Mouse (Mus musculus): ENCODE results near the gene Bcl11a. TPM values are rescaled to one million over a fixed set of nuclear protein-coding genes. Genes with fewer than 3 reads are reported as not detected.

The Bcl11a gene
- total and polyA plus RNA-seq, 3 experiments = 37.0 to 112 (median 83.8) TPM

GRCm38 (mm10) chr11:24146437-24146836 lies 68.6 kb downstream of the Bcl11a start:
- Histone ChIP-seq H3K4me3 (ENCODE audit: control insufficient read depth in 1 of 2, insufficient read depth in 1 of 2, low read depth in 2 of 2, low read length in 2 of 2) (no peak overlapping the region), H3K4me1 (ENCODE audit: control insufficient read depth in 1 of 2, insufficient read depth in 2 of 2, low read length in 2 of 2) (peaks cover 15 to 22% of the 10 kb centered on the region in 2 experiments), H3K36me3 (ENCODE audit: control insufficient read depth in 1 of 2, insufficient read depth in 2 of 2, low read length in 2 of 2) (peaks cover 41 to 55% of the 10 kb centered on the region in 2 experiments), H3K9me3 (replicated peaks; ENCODE audit: insufficient read depth, low read length) (no peaks in the 10 kb centered on the region), H3K79me2 (ENCODE audit: control insufficient read depth, insufficient read depth, low read length, poor library complexity) (peaks cover 68% of the 10 kb centered on the region), H3K9ac (ENCODE audit: control insufficient read depth, low read depth, low read length, poor library complexity, severe bottlenecking) (no peak overlapping the region), H3K27ac (ENCODE audit: control insufficient read depth, low read depth, low read length) (no peak overlapping the region), H3K27me3 (ENCODE audit: control insufficient read depth in 1 of 2, insufficient read depth in 2 of 2, low read length in 2 of 2) (no peaks in the 10 kb centered on the region)
- DNase-seq (ENCODE audit: low read depth, low spot score) = no peak
- no peak for TF ChIP-seq RCOR1 (IDR thresholded peaks at IDR 0.05; ENCODE audit: low read depth, low read length)
- TF ChIP-seq NELFE (IDR thresholded peaks at IDR 0.05; ENCODE audit: low read depth, low read length) = no peak
- TF ChIP-seq MYB (IDR thresholded peaks at IDR 0.05; ENCODE audit: low read depth, low read length) = no peak
- TF ChIP-seq POLR2AphosphoS5 (IDR thresholded peaks at IDR 0.05; ENCODE audit: borderline replicate concordance, low read depth, low read length) = no peak
- TF ChIP-seq JUND (IDR thresholded peaks at IDR 0.05; ENCODE audit: low read depth, low read length) = no peak
- no peak for TF ChIP-seq ZMIZ1 (IDR thresholded peaks at IDR 0.05; ENCODE audit: low read depth, low read length)
- no peak for TF ChIP-seq POLR2AphosphoS2 (IDR thresholded peaks at IDR 0.05; ENCODE audit: low read length)
- TF ChIP-seq MAFK (IDR thresholded peaks at IDR 0.05; ENCODE audit: borderline replicate concordance, low read depth, low read length) = no peak
- TF ChIP-seq ZNF384 (IDR thresholded peaks at IDR 0.05; ENCODE audit: low read depth, low read length) = no peak
- no peak for TF ChIP-seq BHLHE40 (IDR thresholded peaks at IDR 0.05; ENCODE audit: borderline replicate concordance, low read depth, low read length)
- no peak for TF ChIP-seq MAX (IDR thresholded peaks at IDR 0.05; ENCODE audit: low read length)
- TF ChIP-seq TBP (IDR thresholded peaks at IDR 0.05; ENCODE audit: low read depth, low read length) = no peak
- no peak for TF ChIP-seq UBTF (IDR thresholded peaks at IDR 0.05; ENCODE audit: borderline replicate concordance, insufficient read depth, low read depth, low read length)
- TF ChIP-seq ZC3H11A (IDR thresholded peaks at IDR 0.05; ENCODE audit: low read depth, low read length) = no peak
- no peak for TF ChIP-seq MAZ (IDR thresholded peaks at IDR 0.05; ENCODE audit: low read depth, low read length)

- H3K4me3 ChIP-seq (ENCODE audit: control insufficient read depth in 1 of 2, insufficient read depth in 1 of 2, low read depth in 2 of 2, low read length in 2 of 2) = no peak overlapping the region
- no peaks in the 10 kb centered on the region for H3K9me3 ChIP-seq (replicated peaks; ENCODE audit: insufficient read depth, low read length)
- no peak for DNase-seq (ENCODE audit: low read depth, low spot score)
- TF ChIP-seq POLR2A (IDR thresholded peaks at IDR 0.05; ENCODE audit: control insufficient read depth in 1 of 2, insufficient read depth in 1 of 2, low read depth in 1 of 2, low read length in 2 of 2, poor library complexity in 1 of 2) (peak in 1 of 2 experiments; percentile 39; a peak in 1 of 4 replicates), MAFK (IDR thresholded peaks at IDR 0.05; ENCODE audit: borderline replicate concordance, low read depth, low read length) (no peak)
- no peak overlapping the region for H3K9ac ChIP-seq (ENCODE audit: control insufficient read depth, low read depth, low read length, poor library complexity, severe bottlenecking)
- peaks cover 60% of the 10 kb centered on the region for H3K79me2 ChIP-seq (ENCODE audit: control insufficient read depth, insufficient read depth, low read length, poor library complexity)
- H3K36me3 ChIP-seq (ENCODE audit: control insufficient read depth in 1 of 2, insufficient read depth in 2 of 2, low read length in 2 of 2) = peaks cover 43 to 56% of the 10 kb centered on the region in 2 experiments
- no peaks in the 10 kb centered on the region for H3K27me3 ChIP-seq (ENCODE audit: control insufficient read depth in 1 of 2, insufficient read depth in 2 of 2, low read length in 2 of 2)
- H3K27ac ChIP-seq (ENCODE audit: control insufficient read depth, low read depth, low read length) = no peak overlapping the region; the same call in 1 of the 2 replicates
- peaks cover 15 to 22% of the 10 kb centered on the region in 2 experiments for H3K4me1 ChIP-seq (ENCODE audit: control insufficient read depth in 1 of 2, insufficient read depth in 2 of 2, low read length in 2 of 2)
Measured at GRCm38 (mm10) chr11:24147698-24148097, 69.8 kb downstream of the Bcl11a start.

Measured in MEL (cell line).